Mouse (Mus musculus): ENCODE results near the gene Tex26. TPM values are rescaled to one million over a fixed set of nuclear protein-coding genes. Genes with fewer than 3 reads are reported as not detected.

Gene Tex26
- total RNA-seq, 2 experiments from 2014 or later: 1.0 TPM; not detected in 1

GRCm38 (mm10) chr5:149428810-149429255 lies 10.6 kb upstream of the Tex26 start:
- intact Hi-C loops (cut with DNase I): no loop called here
- peak in 1 of 2 experiments; percentile 48 for DNase-seq (ENCODE audit: extremely low spot score in 1 of 2, low spot score in 2 of 2)

GRCm38 (mm10) chr5:149429541-149429940 lies 9.9 kb upstream of the Tex26 start:
- intact Hi-C loops (cut with DNase I): no loop called here
- DNase-seq (ENCODE audit: extremely low spot score in 1 of 2, low spot score in 2 of 2): no peak

GRCm38 (mm10) chr5:149430943-149431342 lies 8.5 kb upstream of the Tex26 start:
- DNase-seq (ENCODE audit: extremely low spot score in 1 of 2, low spot score in 2 of 2): no peak
- intact Hi-C loops (cut with DNase I): no loop called here

GRCm38 (mm10) chr5:149433618-149434017 lies 5.8 kb upstream of the Tex26 start:
- intact Hi-C loops (cut with DNase I): no loop called here
- no peak for DNase-seq (ENCODE audit: extremely low spot score in 1 of 2, low spot score in 2 of 2)

GRCm38 (mm10) chr5:149434141-149434690 lies 5.2 kb upstream of the Tex26 start:
- intact Hi-C loops (cut with DNase I): no loop called here
- no peak for DNase-seq (ENCODE audit: extremely low spot score in 1 of 2, low spot score in 2 of 2)

- DNase-seq (ENCODE audit: extremely low spot score in 1 of 2, low spot score in 2 of 2): no peak
- intact Hi-C loops (cut with DNase I): no loop called here
Observed at GRCm38 (mm10) chr5:149436541-149436940, 2.9 kb upstream of the Tex26 start.

GRCm38 (mm10) chr5:149437150-149437549 lies 2.3 kb upstream of the Tex26 start:
- intact Hi-C loops (cut with DNase I): no loop called here
- DNase-seq (ENCODE audit: extremely low spot score in 1 of 2, low spot score in 2 of 2): no peak

GRCm38 (mm10) chr5:149440180-149440573 lies 717 bp downstream of the Tex26 start:
- intact Hi-C loops (cut with DNase I): no loop called here

GRCm38 (mm10) chr5:149441646-149442276 lies 2.3 kb downstream of the Tex26 start:
- no peak for DNase-seq (ENCODE audit: extremely low spot score in 1 of 2, low spot score in 2 of 2)
- intact Hi-C loops (cut with DNase I): no loop called here

More at GRCm38 (mm10) chr5:149440180-149440573, 717 bp downstream of the Tex26 start:
- DNase-seq (ENCODE audit: extremely low spot score in 1 of 2, low spot score in 2 of 2): peak; percentile 60 to 78

GRCm38 (mm10) chr5:149442277-149442660 lies 2.8 kb downstream of the Tex26 start:
- intact Hi-C loops (cut with DNase I): no loop called here

GRCm38 (mm10) chr5:149444451-149444850 lies 5.0 kb downstream of the Tex26 start:
- DNase-seq (ENCODE audit: extremely low spot score in 1 of 2, low spot score in 2 of 2): no peak
- intact Hi-C loops (cut with DNase I): no loop called here

More at GRCm38 (mm10) chr5:149442277-149442660, 2.8 kb downstream of the Tex26 start:
- no peak for DNase-seq (ENCODE audit: extremely low spot score in 1 of 2, low spot score in 2 of 2)

- intact Hi-C loops (cut with DNase I): no loop called here
- no peak for DNase-seq (ENCODE audit: extremely low spot score in 1 of 2, low spot score in 2 of 2)
Observed at GRCm38 (mm10) chr5:149446495-149446894, 7.0 kb downstream of the Tex26 start.

- intact Hi-C loops (cut with DNase I): no loop called here
- no peak for DNase-seq (ENCODE audit: extremely low spot score in 1 of 2, low spot score in 2 of 2)
Observed at GRCm38 (mm10) chr5:149447733-149448132, 8.3 kb downstream of the Tex26 start.

- intact Hi-C loops (cut with DNase I): no loop called here
- DNase-seq (ENCODE audit: extremely low spot score in 1 of 2, low spot score in 2 of 2): no peak
Observed at GRCm38 (mm10) chr5:149449406-149449805, 9.9 kb downstream of the Tex26 start.

GRCm38 (mm10) chr5:149451209-149451681 lies 11.8 kb downstream of the Tex26 start:
- peak in 1 of 2 experiments; percentile 66 for DNase-seq (ENCODE audit: extremely low spot score in 1 of 2, low spot score in 2 of 2)
- intact Hi-C loops (cut with DNase I): loop anchor here (5.0 kb wide), 1 partner anchor 66 kb away; no protein-coding TSS in a partner anchor

- peak in 1 of 2 experiments; percentile 51 for DNase-seq (ENCODE audit: extremely low spot score in 1 of 2, low spot score in 2 of 2)
- intact Hi-C loops (cut with DNase I): loop anchor here (5.0 kb wide), 1 partner anchor 63 kb away; no protein-coding TSS in a partner anchor
Observed at GRCm38 (mm10) chr5:149454281-149454680, 14.8 kb downstream of the Tex26 start.

GRCm38 (mm10) chr5:149456544-149456943 lies 17.1 kb downstream of the Tex26 start:
- intact Hi-C loops (cut with DNase I): no loop called here
- DNase-seq (ENCODE audit: extremely low spot score in 1 of 2, low spot score in 2 of 2): no peak

GRCm38 (mm10) chr5:149462071-149462470 lies 22.6 kb downstream of the Tex26 start:
- DNase-seq (ENCODE audit: extremely low spot score in 1 of 2, low spot score in 2 of 2): no peak
- intact Hi-C loops (cut with DNase I): no loop called here

GRCm38 (mm10) chr5:149465305-149465704 lies 25.8 kb downstream of the Tex26 start:
- intact Hi-C loops (cut with DNase I): no loop called here
- no peak for DNase-seq (ENCODE audit: extremely low spot score in 1 of 2, low spot score in 2 of 2)

GRCm38 (mm10) chr5:149474142-149474541 lies 34.7 kb downstream of the Tex26 start:
- DNase-seq (ENCODE audit: extremely low spot score in 1 of 2, low spot score in 2 of 2): no peak
- intact Hi-C loops (cut with DNase I): no loop called here
